Mouse (Mus musculus) lung, postnatal 14 days (tissue): ENCODE results near the gene Tmem163.

ENCODE experiments used
- DNase-seq: peaks from one replicate; pipeline ENCODE4 v3.0.0; 2021

Gene Tmem163

GRCm38 (mm10) chr1:127642976-127643769 is 36.2 kb downstream of the Tmem163 start:
- no peak for DNase-seq

GRCm38 (mm10) chr1:127637917-127638316 is 41.4 kb downstream of the Tmem163 start:
- DNase-seq = no peak

- no peak for DNase-seq
These were observed 52.2 kb downstream of the Tmem163 start for GRCm38 (mm10) chr1:127627151-127627550.

DNA sequence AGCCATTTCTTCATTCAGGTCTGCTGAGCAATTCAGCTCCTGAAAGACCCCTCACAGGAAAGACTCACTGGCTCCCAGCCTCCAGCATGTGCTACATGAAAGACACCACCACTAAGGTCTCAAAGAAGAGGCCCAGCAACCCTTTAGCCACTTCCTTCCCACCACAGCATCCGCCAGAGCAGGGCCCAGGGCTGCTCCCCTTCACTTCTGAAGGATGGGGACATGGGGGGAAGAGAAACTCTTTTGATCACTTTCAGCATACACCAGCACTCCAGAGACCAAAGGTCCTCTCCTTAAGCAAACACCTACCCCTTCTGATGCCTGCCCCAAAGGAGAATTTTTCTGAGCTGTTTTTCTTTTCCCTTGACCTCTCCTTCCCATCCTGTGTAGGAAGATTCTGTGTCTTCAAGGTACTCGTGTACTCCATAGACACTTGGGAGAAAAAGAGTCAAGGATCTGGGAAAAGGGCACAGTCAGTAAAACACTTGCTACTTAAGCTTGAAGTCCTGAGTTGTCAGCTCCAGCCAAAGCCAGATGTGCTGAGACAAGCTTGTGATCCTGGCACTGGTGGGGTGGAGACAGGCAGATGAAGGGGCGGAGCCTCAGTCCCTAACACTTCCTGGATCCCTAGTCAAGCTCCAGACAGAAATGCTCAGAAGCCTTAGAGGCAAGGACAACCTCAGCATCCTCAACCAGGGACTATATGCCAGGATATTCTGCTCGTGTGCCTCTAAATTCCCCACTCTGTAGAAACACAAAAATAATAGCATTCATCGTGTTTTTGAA is 53.6 kb downstream of the Tmem163 start:
- DNase-seq = peak; percentile 26

- DNase-seq = no peak
These were observed 57.0 kb downstream of the Tmem163 start for GRCm38 (mm10) chr1:127622349-127622748.

DNA sequence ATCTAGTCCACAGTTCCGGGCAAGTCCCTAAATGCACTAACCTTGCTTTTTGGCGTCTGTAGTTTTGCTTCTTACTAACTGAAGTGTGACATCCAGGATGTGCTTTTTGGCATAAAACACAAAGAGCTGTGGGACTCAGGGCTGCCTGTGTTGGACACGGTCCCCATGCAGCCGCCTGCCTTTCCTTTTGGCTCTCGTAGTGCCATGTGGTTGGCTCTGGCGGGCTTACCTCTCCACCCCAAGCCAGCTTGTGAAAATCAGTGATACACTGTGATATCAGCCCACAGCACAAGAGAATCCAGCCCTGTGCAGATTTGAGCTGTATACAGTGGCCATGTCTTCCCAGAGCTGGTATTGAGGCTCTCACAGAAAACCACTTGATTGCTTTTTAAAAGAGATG is 60.3 kb downstream of the Tmem163 start:
- no peak for DNase-seq

- DNase-seq = no peak
These were observed 69.0 kb downstream of the Tmem163 start for GRCm38 (mm10) chr1:127610378-127610777.

DNA sequence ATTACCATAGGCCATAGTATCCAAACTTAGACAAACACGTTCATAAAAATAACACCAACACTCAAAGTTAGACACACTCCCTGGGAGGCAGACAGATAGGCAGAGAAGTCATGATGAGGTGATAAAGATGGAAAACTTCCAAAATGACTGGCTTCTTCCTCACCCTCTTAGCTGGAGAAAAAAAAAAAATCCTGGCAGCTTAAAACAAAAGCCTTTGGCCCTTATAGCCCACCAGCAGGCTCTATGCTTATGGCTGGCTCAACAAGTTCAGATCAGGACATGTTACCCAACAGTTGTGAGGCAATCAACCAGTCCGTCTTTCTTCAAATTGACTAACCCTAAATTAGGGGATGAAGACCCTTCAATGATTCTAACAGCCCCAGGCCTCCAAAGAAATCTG is 69.5 kb downstream of the Tmem163 start:
- DNase-seq = no peak

- DNase-seq = peak; percentile 34
These were observed 71.0 kb downstream of the Tmem163 start for GRCm38 (mm10) chr1:127608326-127608725.

GRCm38 (mm10) chr1:127603697-127604631 is 75.4 kb downstream of the Tmem163 start:
- DNase-seq = no peak

- DNase-seq = no peak
These were observed 83.2 kb downstream of the Tmem163 start for GRCm38 (mm10) chr1:127596143-127596542.

DNA sequence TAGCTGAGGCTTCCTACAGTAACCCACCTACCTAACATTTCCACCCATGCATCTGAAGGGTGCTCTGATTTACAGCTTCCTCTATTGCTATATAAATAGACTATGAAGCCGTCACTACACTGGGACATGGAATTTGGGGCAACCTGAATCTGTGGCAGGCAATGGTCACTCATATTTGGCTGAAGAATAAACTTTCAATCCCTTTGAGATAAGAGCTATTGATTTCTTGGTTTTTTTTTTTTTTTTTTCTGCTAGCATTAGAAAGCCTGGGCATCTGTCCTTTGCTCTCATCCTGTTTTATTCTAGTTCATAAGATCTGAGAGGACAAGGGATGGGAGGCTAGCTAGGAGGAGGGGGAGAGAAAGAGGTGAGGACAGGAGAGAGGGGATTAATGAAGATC is 83.6 kb downstream of the Tmem163 start:
- no peak for DNase-seq

- DNase-seq = no peak
These were observed 89.8 kb downstream of the Tmem163 start for GRCm38 (mm10) chr1:127589542-127589941.

DNA sequence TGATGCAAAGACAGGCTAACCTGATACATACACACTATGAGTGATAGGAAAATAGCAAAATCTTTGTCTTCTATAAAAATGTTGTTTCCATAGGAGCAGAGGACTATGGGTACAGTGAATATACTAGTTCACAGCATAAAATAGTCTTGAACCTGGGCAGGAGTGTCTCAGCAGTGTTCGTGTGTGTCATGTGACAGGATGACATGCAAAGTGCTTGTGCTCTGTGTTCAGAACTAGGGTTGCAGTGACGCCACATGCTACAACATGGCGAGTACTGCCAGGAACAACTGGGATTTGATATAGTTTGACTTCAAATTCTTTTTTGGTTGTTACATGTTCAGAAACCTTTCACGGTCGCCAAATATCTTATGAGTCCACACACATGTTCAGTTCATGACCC is 92.3 kb downstream of the Tmem163 start:
- no peak for DNase-seq

GRCm38 (mm10) chr1:127586156-127586555 is 93.2 kb downstream of the Tmem163 start:
- DNase-seq = no peak

DNA sequence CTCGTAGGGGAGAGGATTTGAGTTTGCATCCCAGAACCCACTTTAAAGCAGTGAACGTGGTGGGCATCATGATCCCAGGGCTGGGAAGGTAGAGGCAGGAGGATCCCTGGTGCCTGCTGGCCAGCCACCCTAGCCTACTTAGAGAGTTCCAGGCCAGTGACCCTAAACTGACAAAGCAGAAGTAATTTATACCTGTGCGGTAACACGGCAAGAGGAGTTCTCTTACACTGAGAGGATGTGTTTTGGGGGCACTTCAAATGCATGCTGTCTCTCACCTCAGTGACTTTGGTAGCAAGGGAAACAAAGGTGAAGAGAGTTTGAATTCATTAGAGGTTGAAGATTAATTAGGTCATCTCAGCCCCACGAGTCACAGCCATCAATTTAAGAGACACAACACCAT is 101.4 kb downstream of the Tmem163 start:
- no peak for DNase-seq

DNA sequence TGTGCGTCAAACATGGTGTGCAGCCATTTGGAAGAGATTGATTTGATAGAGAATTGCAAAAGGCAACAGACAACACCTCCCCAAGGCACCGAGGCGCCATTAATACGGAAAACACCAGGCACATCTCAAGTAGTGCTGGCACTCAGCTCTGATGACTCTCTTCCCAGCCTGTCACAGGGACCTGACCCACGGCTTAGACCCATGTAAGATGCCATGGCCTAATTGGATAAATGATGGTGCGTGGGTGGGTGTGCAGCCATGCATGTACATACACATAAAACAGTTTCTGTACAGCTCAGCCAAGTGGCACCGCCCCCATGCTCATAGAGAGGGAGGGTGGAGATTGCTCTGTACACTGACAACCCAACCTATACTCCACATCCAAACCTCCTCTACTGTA is 102.3 kb downstream of the Tmem163 start:
- no peak for DNase-seq

DNA sequence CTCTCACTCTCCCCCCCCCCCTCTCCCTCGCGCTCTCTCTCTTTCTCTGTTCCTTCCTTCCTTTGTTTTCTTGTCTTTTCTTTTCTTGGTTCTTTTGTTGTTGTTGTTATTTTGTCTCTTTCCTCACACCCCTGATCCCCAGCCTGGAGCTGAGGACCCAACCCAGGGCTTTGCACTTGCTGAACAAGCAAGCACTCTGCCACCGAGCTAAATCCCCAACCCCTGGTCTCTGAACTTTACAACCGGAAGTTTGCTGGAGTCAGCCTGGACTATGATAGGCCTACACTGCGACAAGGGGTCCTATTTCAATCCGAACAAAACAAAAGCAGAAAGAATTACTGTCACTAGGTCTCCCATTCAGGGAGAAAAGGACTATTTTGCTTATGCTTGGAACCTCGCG is 102.8 kb downstream of the Tmem163 start:
- no peak for DNase-seq

DNA sequence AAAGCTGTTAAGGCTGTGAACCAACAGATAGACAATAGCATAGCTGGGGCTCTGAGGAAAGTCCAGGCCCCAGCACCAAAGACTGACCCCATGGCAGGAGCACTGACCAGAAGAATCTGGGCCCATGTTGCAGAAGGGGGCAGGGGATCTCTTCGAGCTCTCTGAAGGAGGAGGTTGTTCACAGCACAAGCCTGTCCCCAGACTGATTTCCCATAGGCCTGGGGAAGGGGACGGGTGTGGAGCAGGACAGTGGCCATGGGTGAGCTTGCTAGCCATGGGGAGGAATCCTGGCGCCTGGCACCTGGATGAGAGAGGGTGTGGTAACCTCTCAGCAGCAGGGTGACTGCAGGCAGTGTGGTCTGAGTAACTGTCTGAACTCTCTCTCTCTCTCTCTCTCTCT is 103.2 kb downstream of the Tmem163 start:
- DNase-seq = no peak

DNA sequence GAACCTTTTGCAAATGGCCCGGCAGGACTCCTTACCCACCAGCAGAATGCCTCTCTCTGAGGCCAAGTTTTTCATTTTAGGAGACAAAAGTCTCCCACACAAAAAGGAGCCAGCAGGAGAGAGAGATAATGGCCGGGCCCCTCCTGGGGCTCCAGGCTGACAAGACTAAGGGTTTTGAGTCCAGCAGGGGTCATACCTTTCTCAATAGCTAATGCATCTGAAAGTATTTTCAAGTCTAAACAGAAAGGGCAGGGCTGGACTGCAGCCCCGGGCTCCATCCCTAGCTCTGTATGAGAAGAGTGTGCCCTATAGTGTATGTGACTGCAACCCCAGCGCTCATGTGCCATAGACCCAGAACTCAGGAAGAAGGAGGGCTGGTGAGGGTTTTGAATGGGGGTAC is 103.7 kb downstream of the Tmem163 start:
- DNase-seq = no peak

GRCm38 (mm10) chr1:127573186-127573585 is 106.2 kb downstream of the Tmem163 start:
- no peak for DNase-seq

DNA sequence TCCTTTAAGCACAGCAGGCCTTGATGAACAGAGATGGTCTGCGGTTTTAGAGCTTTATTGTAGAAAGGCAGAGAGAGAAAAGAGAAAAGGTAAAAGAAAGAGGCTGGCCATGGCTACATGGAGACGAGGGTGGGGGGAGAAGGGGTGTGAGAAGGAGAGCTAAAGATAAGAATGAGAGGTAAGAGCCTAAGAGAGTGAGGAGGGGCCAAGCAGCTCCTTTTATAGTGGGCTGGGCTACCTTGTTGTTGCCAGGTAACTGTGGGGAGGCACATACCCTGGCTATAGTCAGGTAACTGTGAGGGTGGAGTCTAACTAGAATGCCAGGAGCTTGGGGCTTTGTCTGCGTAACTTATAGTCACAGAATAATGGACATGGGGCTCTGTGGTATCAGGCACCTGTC is 110.7 kb downstream of the Tmem163 start:
- no peak for DNase-seq

- DNase-seq = no peak
These were observed 122.9 kb downstream of the Tmem163 start for GRCm38 (mm10) chr1:127556486-127556845.
